Mouse (Mus musculus) megakaryocyte-erythroid progenitor cell, adult 5-6 weeks (primary cell): ENCODE data around the gene Dock4. TPM values are rescaled to one million over a fixed set of nuclear protein-coding genes. Genes with fewer than 3 reads are reported as not detected.
"Not testable (repeated sequence)": the region's sequence is repeated elsewhere in the genome, so short reads cannot be mapped to it uniquely, and the experiment has no call there.

Experiments used
- ATAC-seq: replicated peaks from 2 replicates; pipeline ENCODE4 v1.8.0; 2016; ENCODE audit warnings: mild to moderate bottlenecking, inconsistent platforms; ENCODE audit not compliant: severe bottlenecking, poor library complexity, low FRiP score, low TSS enrichment
- total RNA-seq, 2 experiments: library from RNA; stranded (forward) in 1 of 2; stranded (reverse) in 1 of 2; fragments of 200-1000, 215-1000 nt in 1 of 2; fragments of >200 nt in 1 of 2; fragmentation: Nextera tagmentation in 1 of 2; gene quantifications; 2 replicates each; pipeline ENCODE4 v1.2.3; 2014 to 2017

Gene Dock4
- total RNA-seq, 2 experiments from 2014 or later: not detected

- ATAC-seq: no peak
These were observed 392.6 kb downstream of the Dock4 start for GRCm38 (mm10) chr12:40838338-40838695.

- ATAC-seq: no peak
These were observed 393.2 kb downstream of the Dock4 start for GRCm38 (mm10) chr12:40838940-40839339.

- ATAC-seq: no peak
These were observed 394.1 kb downstream of the Dock4 start for GRCm38 (mm10) chr12:40839817-40840216.

GRCm38 (mm10) chr12:40842251-40842988 is 396.7 kb downstream of the Dock4 start:
- no peak for ATAC-seq

GRCm38 (mm10) chr12:40842991-40843390 is 397.2 kb downstream of the Dock4 start:
- no peak for ATAC-seq

- ATAC-seq: no peak
These were observed 397.8 kb downstream of the Dock4 start for GRCm38 (mm10) chr12:40843474-40844080.

- ATAC-seq: no peak
These were observed 398.6 kb downstream of the Dock4 start for GRCm38 (mm10) chr12:40844324-40844723.

GRCm38 (mm10) chr12:40854705-40855367 is 409.1 kb downstream of the Dock4 start:
- no peak for ATAC-seq

- ATAC-seq: no peak
These were observed 411.7 kb downstream of the Dock4 start for GRCm38 (mm10) chr12:40857466-40857865.

GRCm38 (mm10) chr12:40858763-40859162 is 413.0 kb downstream of the Dock4 start:
- not testable (repeated sequence) for ATAC-seq

- ATAC-seq: no peak
These were observed 424.6 kb downstream of the Dock4 start for GRCm38 (mm10) chr12:40870387-40870786.

- ATAC-seq: no peak
These were observed 427.0 kb downstream of the Dock4 start for GRCm38 (mm10) chr12:40872716-40873115.

GRCm38 (mm10) chr12:40873267-40873666 is 427.5 kb downstream of the Dock4 start:
- ATAC-seq: not testable (repeated sequence)

GRCm38 (mm10) chr12:40884976-40885375 is 439.2 kb downstream of the Dock4 start:
- ATAC-seq: no peak

GRCm38 (mm10) chr12:40885377-40885776 is 439.6 kb downstream of the Dock4 start:
- no peak for ATAC-seq

- no peak for ATAC-seq
These were observed 441.7 kb downstream of the Dock4 start for GRCm38 (mm10) chr12:40887496-40887895.

- 0 out of 2 replicates have a peak, but pooled peaks have one; percentile 7 for ATAC-seq
These were observed 442.6 kb downstream of the Dock4 start for GRCm38 (mm10) chr12:40888261-40888791.

- no peak for ATAC-seq
These were observed 443.1 kb downstream of the Dock4 start for GRCm38 (mm10) chr12:40888829-40889228.

- ATAC-seq: no peak
These were observed 443.8 kb downstream of the Dock4 start for GRCm38 (mm10) chr12:40889534-40889933.

GRCm38 (mm10) chr12:40891168-40891567 is 445.4 kb downstream of the Dock4 start:
- no peak for ATAC-seq
